Mouse (Mus musculus): ENCODE results near the gene Tbc1d4. TPM values are rescaled to one million over a fixed set of nuclear protein-coding genes. Genes with fewer than 3 reads are reported as not detected.

Tbc1d4 gene
- polyA plus RNA-seq, 1 experiment, result 1.9 TPM

DNA sequence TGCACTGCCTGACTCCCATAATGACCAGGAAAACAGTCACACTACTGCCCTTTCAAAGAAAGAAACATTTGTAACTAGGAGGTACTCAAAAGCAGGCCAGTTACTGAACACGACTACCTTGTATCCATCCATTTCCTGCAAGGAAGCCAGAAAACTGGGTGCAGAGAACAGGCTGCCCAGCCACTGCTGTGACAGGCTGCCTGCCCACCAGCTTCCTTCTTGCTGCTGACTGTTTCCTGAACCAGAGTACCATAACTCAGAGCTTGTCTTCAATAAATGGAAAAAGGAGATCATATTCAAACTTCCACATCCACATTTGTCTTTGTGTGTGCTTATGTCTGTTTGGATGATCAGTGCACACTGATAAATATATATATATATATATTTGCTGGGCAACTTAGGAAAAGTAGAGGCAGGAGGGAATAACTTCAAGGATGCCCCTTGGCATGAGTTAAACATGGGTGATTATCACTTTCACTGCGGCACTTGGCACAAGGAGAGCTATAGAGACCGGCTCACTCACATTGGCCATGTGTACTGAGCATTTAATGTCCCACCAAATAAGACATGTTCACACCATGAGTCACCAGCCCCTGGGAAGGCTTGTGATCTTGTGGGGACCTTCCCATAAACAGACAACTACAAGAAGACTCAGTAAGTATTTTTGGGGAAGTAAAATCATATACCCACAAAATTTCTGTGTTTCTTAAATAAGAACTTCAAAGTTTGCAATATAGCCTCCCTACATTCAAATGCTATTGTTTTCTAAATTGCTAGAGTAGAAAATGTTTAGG is 105.6 kb downstream of the Tbc1d4 start:
- no peak for TF ChIP-seq FOSL1 (IDR thresholded peaks at IDR 0.05; ENCODE audit: insufficient read depth, low read length, poor library complexity, severe bottlenecking)
- no peak for TF ChIP-seq USF1 (IDR thresholded peaks at IDR 0.05; ENCODE audit: low read depth)
- no peak for TF ChIP-seq CTCF (IDR thresholded peaks at IDR 0.05; ENCODE audit: control insufficient read depth, insufficient read depth, insufficient read length)
- no peak for TF ChIP-seq MYOG (IDR thresholded peaks at IDR 0.05; ENCODE audit: control insufficient read depth, extremely low read depth, insufficient read length)
- no peak for TF ChIP-seq MAX (IDR thresholded peaks at IDR 0.05)
- no peak for TF ChIP-seq CEBPB (IDR thresholded peaks at IDR 0.05; ENCODE audit: low read depth)
- TF ChIP-seq MYOD1 (IDR thresholded peaks at IDR 0.05; ENCODE audit: control insufficient read depth, insufficient read length, low read depth), result no peak
- Histone ChIP-seq H3K79me3 (ENCODE audit: low read depth) (no peaks in the 10 kb centered on the region), H3K36me3 (ENCODE audit: control insufficient read depth, insufficient read depth) (no peaks in the 10 kb centered on the region), H3K27me3 (ENCODE audit: control insufficient read depth, insufficient read depth, insufficient read length) (no peaks in the 10 kb centered on the region), H3ac (ENCODE audit: control insufficient read depth, insufficient read length, low read depth) (no peak overlapping the region), H3K4me3 (ENCODE audit: insufficient read depth, poor library complexity, severe bottlenecking) (no peak overlapping the region), H3K79me2 (ENCODE audit: control insufficient read depth, insufficient read depth) (no peaks in the 10 kb centered on the region)

GRCm38 (mm10) chr14:101501868-101502267 is 107.1 kb downstream of the Tbc1d4 start:
- TF ChIP-seq USF1 (IDR thresholded peaks at IDR 0.05; ENCODE audit: low read depth) (no peak), MYOD1 (IDR thresholded peaks at IDR 0.05; ENCODE audit: control insufficient read depth, insufficient read length, low read depth) (no peak), CTCF (IDR thresholded peaks at IDR 0.05; ENCODE audit: control insufficient read depth, insufficient read depth, insufficient read length) (no peak), MYOG (IDR thresholded peaks at IDR 0.05; ENCODE audit: control insufficient read depth, extremely low read depth, insufficient read length) (no peak), MAX (IDR thresholded peaks at IDR 0.05) (no peak), CEBPB (IDR thresholded peaks at IDR 0.05; ENCODE audit: low read depth) (no peak), FOSL1 (IDR thresholded peaks at IDR 0.05; ENCODE audit: insufficient read depth, low read length, poor library complexity, severe bottlenecking) (no peak)
- no peak overlapping the region for H3ac ChIP-seq (ENCODE audit: control insufficient read depth, insufficient read length, low read depth)
- H3K79me3 ChIP-seq (ENCODE audit: low read depth), result no peaks in the 10 kb centered on the region
- no peak overlapping the region for H3K4me3 ChIP-seq (ENCODE audit: insufficient read depth, poor library complexity, severe bottlenecking)
- H3K36me3 ChIP-seq (ENCODE audit: control insufficient read depth, insufficient read depth), result no peaks in the 10 kb centered on the region
- H3K27me3 ChIP-seq (ENCODE audit: control insufficient read depth, insufficient read depth, insufficient read length), result no peaks in the 10 kb centered on the region
- H3K79me2 ChIP-seq (ENCODE audit: control insufficient read depth, insufficient read depth), result no peaks in the 10 kb centered on the region

DNA sequence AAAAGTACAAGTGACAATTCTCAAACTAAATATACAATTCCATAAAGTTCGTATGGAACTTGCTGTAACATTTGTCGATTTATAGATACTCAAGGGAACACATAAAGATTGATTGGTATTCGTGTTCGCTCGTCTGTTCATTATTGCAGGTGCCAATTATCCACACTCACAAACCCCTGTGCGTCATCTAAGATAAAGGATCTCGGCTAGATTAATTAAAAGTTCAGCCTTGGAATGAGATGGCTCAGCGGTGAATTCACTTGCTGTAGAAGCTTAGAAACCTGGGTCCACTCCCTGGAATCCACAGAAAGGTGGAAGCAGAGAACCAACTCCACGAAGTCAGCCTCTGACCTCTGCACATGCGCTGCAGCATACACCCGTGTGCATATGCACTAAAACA is 107.5 kb downstream of the Tbc1d4 start:
- TF ChIP-seq CEBPB (IDR thresholded peaks at IDR 0.05; ENCODE audit: low read depth) (no peak), CTCF (IDR thresholded peaks at IDR 0.05; ENCODE audit: control insufficient read depth, insufficient read depth, insufficient read length) (no peak), FOSL1 (IDR thresholded peaks at IDR 0.05; ENCODE audit: insufficient read depth, low read length, poor library complexity, severe bottlenecking) (no peak), MAX (IDR thresholded peaks at IDR 0.05) (no peak), USF1 (IDR thresholded peaks at IDR 0.05; ENCODE audit: low read depth) (no peak), MYOD1 (IDR thresholded peaks at IDR 0.05; ENCODE audit: control insufficient read depth, insufficient read length, low read depth) (no peak), MYOG (IDR thresholded peaks at IDR 0.05; ENCODE audit: control insufficient read depth, extremely low read depth, insufficient read length) (no peak)
- H3K27me3 ChIP-seq (ENCODE audit: control insufficient read depth, insufficient read depth, insufficient read length), result no peaks in the 10 kb centered on the region
- no peaks in the 10 kb centered on the region for H3K79me2 ChIP-seq (ENCODE audit: control insufficient read depth, insufficient read depth)
- H3ac ChIP-seq (ENCODE audit: control insufficient read depth, insufficient read length, low read depth), result no peak overlapping the region
- H3K79me3 ChIP-seq (ENCODE audit: low read depth), result no peaks in the 10 kb centered on the region
- no peaks in the 10 kb centered on the region for H3K36me3 ChIP-seq (ENCODE audit: control insufficient read depth, insufficient read depth)
- H3K4me3 ChIP-seq (ENCODE audit: insufficient read depth, poor library complexity, severe bottlenecking), result no peak overlapping the region

- H3K79me3 ChIP-seq (ENCODE audit: low read depth), result no peaks in the 10 kb centered on the region
- no peaks in the 10 kb centered on the region for H3K79me2 ChIP-seq (ENCODE audit: control insufficient read depth, insufficient read depth)
- H3ac ChIP-seq (ENCODE audit: control insufficient read depth, insufficient read length, low read depth), result no peak overlapping the region
- H3K4me3 ChIP-seq (ENCODE audit: insufficient read depth, poor library complexity, severe bottlenecking), result no peak overlapping the region
- no peaks in the 10 kb centered on the region for H3K36me3 ChIP-seq (ENCODE audit: control insufficient read depth, insufficient read depth)
- H3K27me3 ChIP-seq (ENCODE audit: control insufficient read depth, insufficient read depth, insufficient read length), result no peaks in the 10 kb centered on the region
- TF ChIP-seq USF1 (IDR thresholded peaks at IDR 0.05; ENCODE audit: low read depth) (no peak), MYOD1 (IDR thresholded peaks at IDR 0.05; ENCODE audit: control insufficient read depth, insufficient read length, low read depth) (no peak), FOSL1 (IDR thresholded peaks at IDR 0.05; ENCODE audit: insufficient read depth, low read length, poor library complexity, severe bottlenecking) (no peak), MYOG (IDR thresholded peaks at IDR 0.05; ENCODE audit: control insufficient read depth, extremely low read depth, insufficient read length) (no peak), CEBPB (IDR thresholded peaks at IDR 0.05; ENCODE audit: low read depth) (no peak), MAX (IDR thresholded peaks at IDR 0.05) (no peak), CTCF (IDR thresholded peaks at IDR 0.05; ENCODE audit: control insufficient read depth, insufficient read depth, insufficient read length) (no peak)
Observed at GRCm38 (mm10) chr14:101500826-101501225, 108.2 kb downstream of the Tbc1d4 start.

DNA sequence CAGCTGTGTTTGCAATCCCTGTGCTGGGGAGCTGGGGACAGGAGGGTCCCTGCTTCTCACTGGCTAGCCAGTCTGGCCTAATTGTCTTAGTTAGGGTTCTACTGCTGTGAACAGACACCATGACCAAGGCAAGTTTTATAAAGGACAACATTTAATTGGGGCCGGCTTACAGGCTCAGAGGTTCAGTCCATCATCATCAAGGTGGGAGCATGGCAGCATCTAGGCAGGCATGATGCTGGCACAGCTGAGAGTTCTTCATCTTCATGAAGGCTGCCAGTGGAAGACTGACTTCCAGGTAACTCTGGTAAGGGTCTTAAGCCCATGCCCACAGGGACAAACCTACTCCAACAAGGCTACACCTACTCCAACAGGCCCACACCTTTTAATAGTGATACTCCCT is 109.2 kb downstream of the Tbc1d4 start:
- H3K79me3 ChIP-seq (ENCODE audit: low read depth), result no peaks in the 10 kb centered on the region
- no peaks in the 10 kb centered on the region for H3K27me3 ChIP-seq (ENCODE audit: control insufficient read depth, insufficient read depth, insufficient read length)
- TF ChIP-seq CTCF (IDR thresholded peaks at IDR 0.05; ENCODE audit: control insufficient read depth, insufficient read depth, insufficient read length), result no peak
- TF ChIP-seq MAX (IDR thresholded peaks at IDR 0.05), result no peak
- no peak for TF ChIP-seq FOSL1 (IDR thresholded peaks at IDR 0.05; ENCODE audit: insufficient read depth, low read length, poor library complexity, severe bottlenecking)
- no peak for TF ChIP-seq MYOG (IDR thresholded peaks at IDR 0.05; ENCODE audit: control insufficient read depth, extremely low read depth, insufficient read length)
- H3K79me2 ChIP-seq (ENCODE audit: control insufficient read depth, insufficient read depth), result no peaks in the 10 kb centered on the region
- no peaks in the 10 kb centered on the region for H3K36me3 ChIP-seq (ENCODE audit: control insufficient read depth, insufficient read depth)
- H3ac ChIP-seq (ENCODE audit: control insufficient read depth, insufficient read length, low read depth), result no peak overlapping the region
- no peak overlapping the region for H3K4me3 ChIP-seq (ENCODE audit: insufficient read depth, poor library complexity, severe bottlenecking)

Data from C2C12 (cell line).